Mouse (Mus musculus) lung, embryonic 16.5 days (tissue): ENCODE data around the gene Phxr2. TPM values are rescaled to one million over a fixed set of nuclear protein-coding genes. Genes with fewer than 3 reads are reported as not detected.
"Not testable (repeated sequence)": the region's sequence is repeated elsewhere in the genome, so short reads cannot be mapped to it uniquely, and the experiment has no call there.

Source experiments
- ATAC-seq: fragments of 200-750 bp; cut with Nextera tagmentation; 2 replicates; pipeline ENCODE4 v1.8.0; 2017; ENCODE audit warnings: low read depth, mild to moderate bottlenecking, moderate library complexity
- H3K27ac ChIP-seq: fragments of 300-500 bp; sonication (generic); 2 replicates; pipeline ENCODE4 v1.5.1; 2014; ENCODE audit warnings: mild to moderate bottlenecking, control low read depth, low read length
- H3K27me3 ChIP-seq: fragments of 300-500 bp; sonication (generic); 2 replicates; pipeline ENCODE4 v1.6.1; 2014; ENCODE audit warnings: low read depth, low read length, mixed read lengths; ENCODE audit not compliant: control insufficient read depth, insufficient read depth
- H3K36me3 ChIP-seq: fragments of 300-500 bp; sonication (generic); 2 replicates; pipeline ENCODE4 v1.6.1; 2014; ENCODE audit warnings: low read length; ENCODE audit not compliant: control insufficient read depth, insufficient read depth
- H3K4me1 ChIP-seq: fragments of 300-500 bp; sonication (generic); replicated peaks from 2 replicates; pipeline ENCODE4 v1.6.1; 2014; ENCODE audit warnings: low read length, mixed read lengths; ENCODE audit not compliant: control insufficient read depth, insufficient read depth
- H3K4me2 ChIP-seq: fragments of 300-500 bp; sonication (generic); 2 replicates; pipeline ENCODE4 v1.6.1; 2014; ENCODE audit warnings: low read depth, low read length, control low read depth
- H3K4me3 ChIP-seq: fragments of 300-500 bp; sonication (generic); 2 replicates; pipeline ENCODE4 v1.5.1; 2014; ENCODE audit warnings: mild to moderate bottlenecking, low read length, control low read depth
- H3K9ac ChIP-seq: fragments of 300-500 bp; sonication (generic); 2 replicates; pipeline ENCODE4 v1.6.1; 2014; ENCODE audit warnings: low read length, control low read depth
- H3K9me3 ChIP-seq: fragments of 300-500 bp; sonication (generic); 2 replicates; pipeline ENCODE4 v1.6.1; 2016; ENCODE audit warnings: low read length; ENCODE audit not compliant: control insufficient read depth
- WGBS: fragments of 180-500 bp; shearing (Covaris S2); extraction: QIAGEN DNeasy Blood & Tissue Kit; methylation state at CpG from one replicate; pipeline ENCODE4 v1.1.7; 2014; 5-methylcytosine and 5-hydroxymethylcytosine counted together
- polyA plus RNA-seq: library from polyadenylated mRNA; unstranded; fragments of >200 nt; fragmentation: Nextera tagmentation; extraction: Ambion mirVana; gene quantifications from 2 replicates; pipeline ENCODE4 v1.2.1, GENCODE M21; 2015

Gene Phxr2
- polyA plus RNA-seq, 1 experiment from 2014 or later, result not detected

GRCm38 (mm10) chr10:99164871-99165477, 38.8 kb upstream of the Phxr2 start:
- H3K4me1 ChIP-seq, result peaks cover 14% of the 10 kb centered on the region
- no peaks in the 10 kb centered on the region for H3K27me3 ChIP-seq
- H3K4me3 ChIP-seq, result no peak overlapping the region
- no peaks in the 10 kb centered on the region for H3K9me3 ChIP-seq
- no peak overlapping the region for H3K27ac ChIP-seq
- ATAC-seq, result peak; percentile 53; the same call in 1 of the 2 replicates
- peak overlapping the region; percentile 48 for H3K4me2 ChIP-seq
- peak overlapping the region; percentile 47; the same call in 1 of the 2 replicates for H3K9ac ChIP-seq
- WGBS, result 27% methylated on average over 13 of the region's 13 CpGs
- 0 out of 2 replicates have a peak, but pooled peaks cover 4% of the 10 kb centered on the region for H3K36me3 ChIP-seq

GRCm38 (mm10) chr10:99163002-99163401, 36.9 kb upstream of the Phxr2 start:
- Histone ChIP-seq H3K36me3 (0 out of 2 replicates have a peak, but pooled peaks cover 8% of the 10 kb centered on the region), H3K27me3 (no peaks in the 10 kb centered on the region), H3K9me3 (no peaks in the 10 kb centered on the region), H3K4me1 (peaks cover 4% of the 10 kb centered on the region; the same call in 1 of the 2 replicates), H3K4me3 (no peak overlapping the region), H3K9ac (no peak overlapping the region), H3K4me2 (no peak overlapping the region), H3K27ac (no peak overlapping the region)
- no peak for ATAC-seq
- 87% methylated on average over 5 of the region's 5 CpGs for WGBS

GRCm38 (mm10) chr10:99161987-99162582, 36.0 kb upstream of the Phxr2 start:
- no peak for ATAC-seq
- WGBS, result 38% methylated on average over 8 of the region's 8 CpGs
- 0 out of 2 replicates have a peak, but pooled peaks cover 8% of the 10 kb centered on the region for H3K36me3 ChIP-seq
- no peak overlapping the region for H3K4me2 ChIP-seq
- no peaks in the 10 kb centered on the region for H3K27me3 ChIP-seq
- H3K4me1 ChIP-seq, result peaks cover 4% of the 10 kb centered on the region; the same call in 1 of the 2 replicates
- no peak overlapping the region for H3K4me3 ChIP-seq
- no peak overlapping the region for H3K9ac ChIP-seq
- H3K27ac ChIP-seq, result no peak overlapping the region
- no peaks in the 10 kb centered on the region for H3K9me3 ChIP-seq

- H3K4me3 ChIP-seq, H3K27me3 ChIP-seq, H3K4me1 ChIP-seq, H3K9me3 ChIP-seq, ATAC-seq, H3K9ac ChIP-seq, H3K4me2 ChIP-seq, H3K27ac ChIP-seq: not testable (repeated sequence)
- H3K36me3 ChIP-seq, result peaks cover 12% of the 10 kb centered on the region; the same call in 1 of the 2 replicates
- 80% methylated on average over 10 of the region's 10 CpGs for whole genome bisulfite sequencing
Observed at GRCm38 (mm10) chr10:99157697-99158096, 31.6 kb upstream of the Phxr2 start.

- no peaks in the 10 kb centered on the region for H3K4me1 ChIP-seq
- no peak for ATAC-seq
- WGBS, result 88% methylated on average over 5 of the region's 5 CpGs
- H3K27me3 ChIP-seq, result no peaks in the 10 kb centered on the region
- no peak overlapping the region for H3K4me2 ChIP-seq
- H3K4me3 ChIP-seq, result no peak overlapping the region
- H3K9ac ChIP-seq, result no peak overlapping the region
- H3K36me3 ChIP-seq, result peaks cover 12% of the 10 kb centered on the region; the same call in 1 of the 2 replicates
- no peaks in the 10 kb centered on the region for H3K9me3 ChIP-seq
- H3K27ac ChIP-seq, result no peak overlapping the region
Observed at GRCm38 (mm10) chr10:99156808-99157207, 30.7 kb upstream of the Phxr2 start.

- H3K4me3 ChIP-seq, result no peak overlapping the region
- no peak overlapping the region for H3K4me2 ChIP-seq
- ATAC-seq, result no peak
- no peaks in the 10 kb centered on the region for H3K4me1 ChIP-seq
- H3K9me3 ChIP-seq, result no peaks in the 10 kb centered on the region
- H3K27me3 ChIP-seq, result no peaks in the 10 kb centered on the region
- no peak overlapping the region for H3K27ac ChIP-seq
- no peak overlapping the region for H3K9ac ChIP-seq
- peaks cover 7% of the 10 kb centered on the region; the same call in 1 of the 2 replicates for H3K36me3 ChIP-seq
- 71% methylated on average over 8 of the region's 8 CpGs for WGBS
Observed at GRCm38 (mm10) chr10:99154635-99155034, 28.5 kb upstream of the Phxr2 start.

- no peak for ATAC-seq
- 94% methylated on average over 6 of the region's 6 CpGs for WGBS
- H3K9ac ChIP-seq, result no peak overlapping the region
Observed at GRCm38 (mm10) chr10:99152063-99152462, 25.9 kb upstream of the Phxr2 start.

GRCm38 (mm10) chr10:99151580-99151979, 25.5 kb upstream of the Phxr2 start:
- no peaks in the 10 kb centered on the region for H3K4me1 ChIP-seq
- no peak overlapping the region for H3K9ac ChIP-seq
- peaks cover 4% of the 10 kb centered on the region; the same call in 1 of the 2 replicates for H3K36me3 ChIP-seq
- H3K9me3 ChIP-seq, result no peaks in the 10 kb centered on the region
- 100% methylated on average over 1 of the region's 1 CpGs for WGBS
- ATAC-seq, result no peak
- no peak overlapping the region for H3K4me2 ChIP-seq
- no peaks in the 10 kb centered on the region for H3K27me3 ChIP-seq
- no peak overlapping the region for H3K4me3 ChIP-seq
- no peak overlapping the region for H3K27ac ChIP-seq

More at GRCm38 (mm10) chr10:99152063-99152462, 25.9 kb upstream of the Phxr2 start:
- Histone ChIP-seq H3K4me3 (no peak overlapping the region), H3K27me3 (no peaks in the 10 kb centered on the region), H3K27ac (no peak overlapping the region), H3K9me3 (no peaks in the 10 kb centered on the region), H3K4me1 (no peaks in the 10 kb centered on the region), H3K4me2 (no peak overlapping the region), H3K36me3 (peaks cover 4% of the 10 kb centered on the region; the same call in 1 of the 2 replicates)

- WGBS, result 96% methylated on average over 6 of the region's 6 CpGs
- no peaks in the 10 kb centered on the region for H3K9me3 ChIP-seq
Observed at GRCm38 (mm10) chr10:99150016-99150415, 23.9 kb upstream of the Phxr2 start.

More at GRCm38 (mm10) chr10:99150016-99150415, 23.9 kb upstream of the Phxr2 start:
- Histone ChIP-seq H3K4me2 (no peak overlapping the region), H3K4me1 (no peaks in the 10 kb centered on the region), H3K9ac (no peak overlapping the region), H3K36me3 (no peaks in the 10 kb centered on the region), H3K27ac (no peak overlapping the region), H3K27me3 (no peaks in the 10 kb centered on the region), H3K4me3 (no peak overlapping the region)
- ATAC-seq, result no peak
